Mouse (Mus musculus) heart, adult 2 months (tissue): Measurements from ENCODE around the gene Fads1. TPM values are rescaled to one million over a fixed set of nuclear protein-coding genes. Genes with fewer than 3 reads are reported as not detected.

Source experiments
- DNase-seq, 2 experiments: peaks; one replicate each; pipeline ENCODE4 v3.0.0; 2021
- H3K27ac ChIP-seq: fragments of 200-600 bp; 2 replicates; pipeline ENCODE4 v1.8.1; 2022
- H3K27me3 ChIP-seq: fragments of 200-500 bp; 2 replicates; pipeline ENCODE4 v1.6.1; 2012; ENCODE audit warnings: mild to moderate bottlenecking, low read length, inconsistent platforms, mixed read lengths; ENCODE audit not compliant: control insufficient read depth, insufficient read depth
- H3K36me3 ChIP-seq: fragments of 200-500 bp; 2 replicates; pipeline ENCODE4 v1.6.1; 2012; ENCODE audit warnings: low read length, inconsistent platforms; ENCODE audit not compliant: control insufficient read depth, insufficient read depth
- H3K4me1 ChIP-seq: fragments of 200-500 bp; 2 replicates; pipeline ENCODE4 v1.6.1; 2011; ENCODE audit warnings: low read length; ENCODE audit not compliant: control insufficient read depth, insufficient read depth
- H3K4me3 ChIP-seq: fragments of 200-600 bp; 2 replicates; pipeline ENCODE4 v1.8.1; 2022
- H3K79me2 ChIP-seq: fragments of 200-500 bp; replicated peaks from 2 replicates; pipeline ENCODE4 v1.6.1; 2012; ENCODE audit warnings: mild to moderate bottlenecking, inconsistent platforms, low read length, moderate library complexity, mixed read lengths; ENCODE audit not compliant: control insufficient read depth, insufficient read depth
- H3K9ac ChIP-seq: fragments of 200-500 bp; 2 replicates; pipeline ENCODE4 v1.6.1; 2012; ENCODE audit warnings: low read depth, mild to moderate bottlenecking, control low read depth, inconsistent platforms, low read length, mixed read lengths
- CTCF ChIP-seq: fragments of 200-600 bp; IDR thresholded peaks from 2 replicates; pipeline ENCODE4 v1.8.1; 2022; ENCODE audit warnings: antibody characterized with exemption, mild to moderate bottlenecking, moderate library complexity
- EP300 ChIP-seq: fragments of 200-500 bp; IDR thresholded peaks from 2 replicates; pipeline ENCODE4 v1.6.1; 2011; ENCODE audit warnings: low read depth, low read length, control low read depth; ENCODE audit not compliant: insufficient read depth
- POLR2A ChIP-seq: fragments of 200-500 bp; IDR thresholded peaks from 2 replicates; pipeline ENCODE4 v1.6.1; 2011; ENCODE audit warnings: mild to moderate bottlenecking, low read depth, low read length, control low read depth; ENCODE audit not compliant: insufficient read depth
- WGBS: fragments of 180-500 bp; shearing (Covaris S2); methylation state at CpG from one replicate; pipeline ENCODE4 v1.1.7; 2018; 5-methylcytosine and 5-hydroxymethylcytosine counted together
- intact Hi-C: fragments of 180-260 bp; cut with DNase I; formaldehyde crosslinking; loops from one replicate; pipeline ENCODE4 v1.15.1; 2025
- polyA plus RNA-seq: library from polyadenylated mRNA; depleted of rRNA; stranded (reverse); fragments of >200 nt; gene quantifications from 2 replicates; pipeline ENCODE4 v1.2.3, GENCODE M21; 2012
- total RNA-seq, 2 experiments: library from RNA; stranded (reverse); gene quantifications; 2 replicates each; pipeline ENCODE4 v1.2.3; 2021

Gene Fads1
- total and polyA plus RNA-seq, 3 experiments = 16.2 to 25.3 (median 24.2) TPM

DNA sequence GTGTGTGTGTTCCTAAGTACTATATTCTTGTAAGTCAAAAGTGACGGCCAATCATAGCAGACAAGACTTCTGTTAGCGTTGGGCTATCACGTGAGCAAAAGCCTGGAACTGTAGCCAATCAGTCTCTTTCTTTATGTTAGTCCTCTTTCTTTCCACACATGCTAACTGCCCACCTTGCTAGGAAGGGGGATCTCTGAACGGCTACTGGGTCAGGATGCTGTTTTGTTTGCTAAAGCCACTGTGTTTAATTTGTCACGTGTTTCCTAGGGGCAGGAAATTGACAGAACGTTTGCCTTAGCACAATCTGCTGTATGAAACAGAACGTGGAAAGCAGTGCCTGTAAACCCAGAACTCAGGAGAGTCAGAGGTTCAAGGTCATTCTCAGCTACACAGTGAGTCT lies 546 bp upstream of the Fads1 start:
- DNase-seq = no peak
- peak overlapping the region; percentile 97 for H3K4me3 ChIP-seq
- no peaks in the 10 kb centered on the region for H3K27me3 ChIP-seq
- intact Hi-C loops = loop anchor here (5.0 kb wide), 1 partner anchor 1830 kb away; no protein-coding TSS in a partner anchor
- no peak for TF ChIP-seq POLR2A
- no peak for TF ChIP-seq CTCF
- no peak for TF ChIP-seq EP300
- 18% methylated on average over 7 of the region's 7 CpGs for WGBS
- H3K79me2 ChIP-seq = no peaks in the 10 kb centered on the region
- H3K9ac ChIP-seq = peak overlapping the region; percentile 33
- H3K36me3 ChIP-seq = no peaks in the 10 kb centered on the region
- peaks cover 8% of the 10 kb centered on the region for H3K4me1 ChIP-seq
- H3K27ac ChIP-seq = peak overlapping the region; percentile 87

DNA sequence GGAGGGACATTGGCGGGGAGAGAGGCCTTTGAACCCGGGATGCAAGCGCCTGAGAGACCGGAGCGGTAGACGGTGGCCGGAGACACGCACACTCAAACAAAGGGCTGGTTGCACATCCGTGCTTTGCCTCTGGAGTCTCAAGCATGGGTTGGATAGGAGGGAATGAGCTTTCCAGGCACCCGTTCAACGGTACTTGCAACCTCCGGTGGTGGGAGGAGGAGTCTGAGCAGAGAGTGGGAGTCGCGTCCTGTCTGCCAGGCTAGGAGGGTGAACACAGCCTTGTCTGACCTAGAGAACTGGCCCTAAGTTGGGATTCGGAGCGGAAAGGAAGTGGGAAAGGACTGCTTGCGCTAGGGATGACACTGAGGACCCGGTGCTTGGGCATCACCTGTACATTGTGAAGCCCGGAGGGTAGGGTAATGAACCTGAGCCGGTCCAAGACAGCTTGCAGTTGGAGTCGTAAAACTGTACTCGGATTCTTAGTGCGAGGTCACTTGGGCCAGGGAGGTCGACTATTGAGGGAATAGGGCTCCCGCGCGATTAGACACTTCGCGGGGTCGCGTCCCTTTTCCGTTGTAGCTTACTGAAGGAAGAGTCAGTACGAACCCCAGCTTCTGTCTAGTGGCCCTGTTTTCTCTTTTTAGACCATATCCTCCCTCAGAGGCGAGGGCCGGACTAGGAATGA lies 753 bp downstream of the Fads1 start:
- TF ChIP-seq CTCF (no peak), POLR2A (0 out of 2 replicates have a peak, but pooled peaks have one; percentile 54), EP300 (0 out of 2 replicates have a peak, but pooled peaks have one; percentile 26)
- H3K36me3 ChIP-seq = no peaks in the 10 kb centered on the region
- H3K4me1 ChIP-seq = peaks cover 8% of the 10 kb centered on the region
- H3K9ac ChIP-seq = peak overlapping the region; percentile 71
- H3K79me2 ChIP-seq = no peaks in the 10 kb centered on the region
- peak overlapping the region; percentile 97 for H3K4me3 ChIP-seq
- intact Hi-C loops = loop anchor here (5.0 kb wide), 1 partner anchor 1829 kb away; no protein-coding TSS in a partner anchor
- WGBS = 5% methylated on average over 35 of the region's 35 CpGs
- no peaks in the 10 kb centered on the region for H3K27me3 ChIP-seq
- H3K27ac ChIP-seq = peak overlapping the region; percentile 87
- DNase-seq = peak; percentile 74 to 76

DNA sequence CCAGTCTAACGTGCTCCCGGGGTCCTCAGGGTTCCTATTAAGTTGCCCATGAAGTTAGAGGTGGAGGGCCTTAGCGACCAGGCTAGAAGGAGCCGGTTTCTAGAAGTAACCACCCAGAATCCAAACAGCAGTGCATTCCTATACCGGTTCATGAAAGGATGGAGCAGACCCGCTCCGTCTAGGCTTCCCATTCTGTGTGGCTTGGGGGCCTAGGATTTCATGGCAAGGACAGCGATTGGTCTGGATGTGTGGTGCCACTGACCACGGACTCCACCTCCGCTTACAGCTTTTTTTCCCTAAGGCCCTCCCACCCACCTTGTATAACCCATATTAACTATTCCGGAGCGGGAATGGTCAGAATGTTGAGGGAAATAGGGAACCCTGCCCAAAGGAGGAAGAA lies 1.4 kb downstream of the Fads1 start:
- Histone ChIP-seq H3K9ac (no peak overlapping the region), H3K79me2 (no peaks in the 10 kb centered on the region), H3K4me3 (peak overlapping the region; percentile 97), H3K4me1 (peaks cover 8% of the 10 kb centered on the region), H3K27me3 (no peaks in the 10 kb centered on the region), H3K27ac (peak overlapping the region; percentile 87), H3K36me3 (no peaks in the 10 kb centered on the region)
- no peak for TF ChIP-seq EP300
- TF ChIP-seq CTCF = no peak
- no peak for TF ChIP-seq POLR2A
- intact Hi-C loops = loop anchor here (5.0 kb wide), 1 partner anchor 1828 kb away; no protein-coding TSS in a partner anchor
- no peak for DNase-seq
- WGBS = 42% methylated on average over 12 of the region's 12 CpGs

DNA sequence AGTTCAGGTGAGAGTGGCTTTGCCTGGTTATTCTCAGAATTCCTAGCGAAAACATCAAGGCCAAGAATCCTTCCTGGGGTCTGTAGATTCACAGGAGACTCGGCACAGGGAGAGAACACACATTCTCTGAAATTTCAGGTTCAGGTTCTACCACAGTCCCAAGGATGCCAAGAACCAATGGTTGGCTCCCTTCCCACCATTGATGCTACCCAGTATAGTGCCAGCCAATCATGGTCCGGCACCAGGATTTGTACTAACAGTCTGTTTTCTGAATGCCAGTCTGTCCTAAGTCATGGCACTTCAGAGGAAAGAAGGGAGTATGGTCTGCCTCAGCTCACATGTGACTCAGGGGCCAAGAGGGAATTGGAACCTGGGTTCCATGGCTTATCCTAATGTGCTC lies 3.2 kb downstream of the Fads1 start:
- 96% methylated on average over 3 of the region's 3 CpGs for WGBS
- Histone ChIP-seq H3K4me3 (no peak overlapping the region), H3K9ac (no peak overlapping the region), H3K79me2 (no peaks in the 10 kb centered on the region), H3K36me3 (no peaks in the 10 kb centered on the region), H3K27ac (no peak overlapping the region), H3K4me1 (peaks cover 8% of the 10 kb centered on the region), H3K27me3 (no peaks in the 10 kb centered on the region)
- DNase-seq = no peak
- TF ChIP-seq POLR2A (no peak), EP300 (no peak), CTCF (no peak)
- intact Hi-C loops = no loop called here

DNA sequence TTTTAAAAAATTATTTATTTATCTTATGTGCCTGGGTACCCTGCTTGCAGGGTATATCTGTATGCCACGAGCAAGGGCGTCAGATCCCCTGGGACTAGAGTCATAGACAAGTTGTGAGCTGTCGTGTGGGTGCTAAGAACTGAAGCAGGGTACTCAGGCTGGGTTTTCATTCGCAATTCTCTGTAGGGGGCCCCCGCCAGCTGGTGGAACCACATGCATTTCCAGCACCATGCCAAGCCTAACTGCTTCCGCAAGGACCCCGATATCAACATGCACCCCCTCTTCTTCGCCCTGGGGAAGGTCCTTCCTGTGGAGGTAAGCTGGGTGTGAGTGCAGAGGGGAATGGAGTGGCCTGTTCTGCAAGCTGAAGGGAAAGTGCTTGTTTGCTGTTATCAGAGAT lies 3.9 kb downstream of the Fads1 start:
- no peak overlapping the region for H3K9ac ChIP-seq
- no peak overlapping the region for H3K4me3 ChIP-seq
- H3K27ac ChIP-seq = no peak overlapping the region
- no peaks in the 10 kb centered on the region for H3K79me2 ChIP-seq
- no peaks in the 10 kb centered on the region for H3K36me3 ChIP-seq
- no peak for DNase-seq
- 91% methylated on average over 8 of the region's 8 CpGs for WGBS
- intact Hi-C loops = no loop called here
- peaks cover 8% of the 10 kb centered on the region for H3K4me1 ChIP-seq
- no peak for TF ChIP-seq EP300
- H3K27me3 ChIP-seq = no peaks in the 10 kb centered on the region

DNA sequence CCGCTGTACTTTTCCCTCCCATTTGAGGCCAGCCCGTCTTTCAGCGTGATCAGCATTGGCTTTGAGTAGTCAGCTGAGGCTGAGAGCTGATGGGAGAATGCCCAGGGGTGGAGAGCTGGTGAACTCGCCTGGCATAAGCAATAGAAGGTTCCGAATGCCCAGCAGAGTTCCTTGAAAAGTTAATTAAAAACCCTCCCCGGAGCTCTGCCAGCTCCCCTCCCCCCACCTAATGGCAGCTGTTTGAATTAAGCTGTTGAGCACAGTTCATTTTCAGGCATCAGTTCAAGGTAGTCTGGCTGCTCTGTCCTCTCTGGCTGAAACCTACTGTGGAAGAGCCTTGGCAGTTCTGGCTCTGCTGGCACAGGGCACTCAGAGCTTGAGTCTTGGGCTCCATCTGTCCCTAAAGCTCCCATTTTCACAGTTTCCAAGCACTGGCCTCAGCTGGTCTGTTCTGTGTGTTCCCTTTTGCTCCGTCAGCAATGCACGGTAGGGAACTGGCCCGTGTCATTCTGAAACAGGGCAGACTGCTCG lies 5.7 kb downstream of the Fads1 start:
- Histone ChIP-seq H3K36me3 (no peaks in the 10 kb centered on the region), H3K27me3 (no peaks in the 10 kb centered on the region), H3K79me2 (no peaks in the 10 kb centered on the region), H3K9ac (no peak overlapping the region), H3K4me3 (no peak overlapping the region), H3K4me1 (peaks cover 4% of the 10 kb centered on the region), H3K27ac (no peak overlapping the region)
- intact Hi-C loops = loop anchor here (2.0 kb wide), 1 partner anchor 188 kb away; the partner anchor contains the start of genes Best1 and Rab3il1
- WGBS = 75% methylated on average over 10 of the region's 10 CpGs
- DNase-seq = peak in 1 of 2 experiments; percentile 41
- TF ChIP-seq POLR2A (no peak), EP300 (no peak)
